Mouse (Mus musculus) CH12.LX (cell line): ENCODE data around the gene Slc28a3. TPM values are rescaled to one million over a fixed set of nuclear protein-coding genes. Genes with fewer than 3 reads are reported as not detected.

ENCODE experiments used
- DNase-seq: peaks from one replicate; pipeline ENCODE4 v3.0.0-alpha.2; 2013; ENCODE audit errors: extremely low read depth
- H3K27ac ChIP-seq: 2 replicates; pipeline ENCODE4 v1.5.1; 2012; ENCODE audit warnings: low read depth, mild to moderate bottlenecking, control low read depth, moderate library complexity; ENCODE audit not compliant: insufficient read depth
- H3K27me3 ChIP-seq: replicated peaks from 2 replicates; pipeline ENCODE3; 2012; ENCODE audit warnings: inconsistent platforms
- H3K36me3 ChIP-seq, 2 experiments: replicated peaks in 1 of 2; 2 replicates each; pipeline versions ENCODE3 to v1.6.1; 2012; ENCODE audit warnings: inconsistent platforms in 1 of 2, low read length in 1 of 2, mild to moderate bottlenecking in 1 of 2, mixed read lengths in 1 of 2, moderate library complexity in 1 of 2; ENCODE audit not compliant: control insufficient read depth in 1 of 2, insufficient read depth in 1 of 2
- H3K4me1 ChIP-seq, 2 experiments: 2 replicates each; pipeline ENCODE4 v1.6.1; 2012; ENCODE audit warnings: inconsistent platforms in 1 of 2, moderate library complexity in 1 of 2; ENCODE audit not compliant: insufficient read depth in 2 of 2, control insufficient read depth in 1 of 2
- H3K4me2 ChIP-seq: 2 replicates; pipeline ENCODE4 v1.6.1; 2012; ENCODE audit warnings: low read depth, mild to moderate bottlenecking, control low read depth; ENCODE audit not compliant: poor library complexity, insufficient read depth, severe bottlenecking
- H3K4me3 ChIP-seq, 3 experiments: fragments of 150-350 bp in 1 of 3; sonication (generic) in 1 of 3; replicated peaks in 1 of 3; 2 replicates each; pipeline versions ENCODE3 to v1.5.1; 2011 to 2012; ENCODE audit warnings: low read depth in 2 of 3, low read length in 2 of 3, mild to moderate bottlenecking in 2 of 3, moderate library complexity in 2 of 3, control low read depth in 1 of 3, improper control_type of control experiment in 1 of 3, inconsistent platforms in 1 of 3, mixed read lengths in 1 of 3; ENCODE audit not compliant: poor library complexity in 1 of 3
- H3K79me2 ChIP-seq: replicated peaks from 2 replicates; pipeline ENCODE4 v1.6.1; 2012; ENCODE audit warnings: mild to moderate bottlenecking, moderate library complexity; ENCODE audit not compliant: control insufficient read depth, poor library complexity, insufficient read depth, severe bottlenecking; ENCODE audit errors: extremely low read depth
- H3K9ac ChIP-seq: 2 replicates; pipeline ENCODE4 v1.6.1; 2012; ENCODE audit warnings: low read depth, mild to moderate bottlenecking, control low read depth, moderate library complexity; ENCODE audit not compliant: insufficient read depth
- H3K9me3 ChIP-seq: replicated peaks from 2 replicates; pipeline ENCODE3; 2012; ENCODE audit warnings: low read length, inconsistent platforms, mixed read lengths
- CHD1 ChIP-seq: IDR thresholded peaks from 2 replicates; pipeline ENCODE4 v1.6.1; 2012; ENCODE audit warnings: low read depth, low read length, improper control_type of control experiment, inconsistent platforms
- CHD2 ChIP-seq: IDR thresholded peaks from 2 replicates; pipeline ENCODE4 v1.6.1; 2011; ENCODE audit warnings: low read length, improper control_type of control experiment
- E2F4 ChIP-seq: IDR thresholded peaks from 2 replicates; pipeline ENCODE4 v1.6.1; 2011; ENCODE audit warnings: low read depth, low read length, improper control_type of control experiment; ENCODE audit not compliant: insufficient replicate concordance
- EP300 ChIP-seq: IDR thresholded peaks from 2 replicates; pipeline ENCODE4 v1.6.1; 2011; ENCODE audit warnings: low read length, improper control_type of control experiment
- IRF4 ChIP-seq: IDR thresholded peaks from 2 replicates; pipeline ENCODE4 v1.6.1; 2014; ENCODE audit warnings: low read depth, mild to moderate bottlenecking, inconsistent platforms, low read length, improper control_type of control experiment
- JUN ChIP-seq: IDR thresholded peaks from 2 replicates; pipeline ENCODE4 v1.6.1; 2011; ENCODE audit warnings: low read depth, mild to moderate bottlenecking, low read length, improper control_type of control experiment, moderate library complexity; ENCODE audit not compliant: insufficient read depth
- MAFK ChIP-seq: IDR thresholded peaks from 2 replicates; pipeline ENCODE4 v1.6.1; 2011; ENCODE audit warnings: low read length, improper control_type of control experiment; ENCODE audit not compliant: insufficient replicate concordance
- MAX ChIP-seq: IDR thresholded peaks from 2 replicates; pipeline ENCODE4 v1.6.1; 2011; ENCODE audit warnings: low read length, improper control_type of control experiment
- MAZ ChIP-seq: IDR thresholded peaks from 2 replicates; pipeline ENCODE4 v1.6.1; 2012; ENCODE audit warnings: low read depth, mild to moderate bottlenecking, inconsistent platforms, low read length, improper control_type of control experiment, moderate library complexity
- POLR2A ChIP-seq: IDR thresholded peaks from 2 replicates; pipeline ENCODE4 v1.6.1; 2011; ENCODE audit warnings: low read depth, mild to moderate bottlenecking, improper control_type of control experiment, low read length
- POLR2AphosphoS2 ChIP-seq: IDR thresholded peaks from 2 replicates; pipeline ENCODE4 v1.6.1; 2011; ENCODE audit warnings: low read depth, low read length, improper control_type of control experiment
- RAD21 ChIP-seq: IDR thresholded peaks from 2 replicates; pipeline ENCODE4 v1.6.1; 2011; ENCODE audit warnings: low read depth, mild to moderate bottlenecking, low read length, improper control_type of control experiment, moderate library complexity
- RCOR1 ChIP-seq: conservative IDR thresholded peaks from 2 replicates; pipeline ENCODE4 v1.6.1; 2012; ENCODE audit warnings: low read depth, mild to moderate bottlenecking, inconsistent platforms, low read length, improper control_type of control experiment
- TCF12 ChIP-seq: IDR thresholded peaks from 2 replicates; pipeline ENCODE4 v1.6.1; 2014; ENCODE audit warnings: low read depth, mild to moderate bottlenecking, inconsistent platforms, low read length, improper control_type of control experiment
- UBTF ChIP-seq: IDR thresholded peaks from 2 replicates; pipeline ENCODE4 v1.6.1; 2012; ENCODE audit warnings: low read depth, mild to moderate bottlenecking, inconsistent platforms, low read length, improper control_type of control experiment, moderate library complexity
- USF2 ChIP-seq: conservative IDR thresholded peaks from 2 replicates; pipeline ENCODE4 v1.6.1; 2011; ENCODE audit warnings: low read depth, low read length, improper control_type of control experiment
- ZC3H11A ChIP-seq: IDR thresholded peaks from 2 replicates; pipeline ENCODE4 v1.6.1; 2012; ENCODE audit warnings: low read depth, mild to moderate bottlenecking, inconsistent platforms, low read length, improper control_type of control experiment
- ZKSCAN1 ChIP-seq: IDR thresholded peaks from 2 replicates; pipeline ENCODE4 v1.6.1; 2012; ENCODE audit warnings: low read depth, inconsistent platforms, low read length, improper control_type of control experiment, borderline replicate concordance
- ZMIZ1 ChIP-seq: IDR thresholded peaks from 2 replicates; pipeline ENCODE4 v1.6.1; 2012; ENCODE audit warnings: low read depth, mild to moderate bottlenecking, inconsistent platforms, low read length, improper control_type of control experiment
- ZNF384 ChIP-seq: IDR thresholded peaks from 2 replicates; pipeline ENCODE4 v1.6.1; 2012; ENCODE audit warnings: low read depth, low read length, improper control_type of control experiment, inconsistent platforms
- dilution Hi-C: fragments of 300-500 bp; cut with MboI; formaldehyde crosslinking; loops from 2 replicates; pipeline ENCODE4 v1.14.3; 2020; ENCODE audit warnings: low sequenced_read_pairs; ENCODE audit not compliant: extremely low pct_unique_long_range_greater_than_20kb, extremely low pct_ligation_motif_present
- in situ Hi-C: fragments of 300-500 bp; cut with MboI; formaldehyde crosslinking; loops from 3 replicates; pipeline ENCODE4 v1.14.3; 2019; ENCODE audit warnings: low sequenced_read_pairs, low pct_ligation_motif_present, low pct_unique_long_range_greater_than_20kb, mixed read lengths
- polyA plus RNA-seq: library from polyadenylated mRNA; unstranded; fragments of >175 nt; gene quantifications from 2 replicates; pipeline ENCODE4 v1.2.1, GENCODE M21; 2012; ENCODE audit warnings: low read depth; ENCODE audit not compliant: insufficient read length
- total RNA-seq, 2 experiments: library from RNA; depleted of rRNA; stranded (reverse); fragments of 300-350 nt in 1 of 2; fragments of >200 nt in 1 of 2; gene quantifications; 2 replicates each; pipeline ENCODE4 v1.2.3; 2012 to 2014

Slc28a3 gene
- total and polyA plus RNA-seq, 3 experiments = not detected

DNA sequence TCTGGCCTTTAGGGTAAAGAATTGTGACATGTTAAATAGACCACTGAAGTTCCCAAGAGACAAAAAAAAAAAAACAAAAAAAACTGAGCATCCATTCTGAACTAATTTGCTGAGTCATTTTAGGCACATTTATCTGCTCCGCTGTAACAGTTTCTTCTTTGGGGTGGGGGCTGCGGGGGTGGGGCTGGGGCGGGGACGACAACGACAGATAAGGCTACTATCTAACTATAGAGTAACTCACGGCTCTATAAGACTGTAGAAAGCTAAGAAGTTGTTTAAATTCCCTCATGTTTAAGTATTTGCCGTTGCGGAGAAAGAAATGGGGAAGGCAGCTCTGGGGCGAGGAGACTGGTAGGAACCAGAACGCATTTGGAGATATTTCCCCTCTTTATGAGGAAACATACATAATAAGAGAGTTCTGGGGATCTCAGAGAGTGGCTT is 68.1 kb downstream of the Slc28a3 start:
- Histone ChIP-seq H3K9me3 (no peaks in the 10 kb centered on the region), H3K27ac (no peak overlapping the region), H3K4me3 (no peak overlapping the region), H3K4me1 (peaks cover 0 to 17% of the 10 kb centered on the region in 2 experiments; a peak in 2 of 4 replicates), H3K79me2 (no peaks in the 10 kb centered on the region), H3K9ac (no peak overlapping the region), H3K36me3 (no peaks in the 10 kb centered on the region), H3K4me2 (no peak overlapping the region), H3K27me3 (no peaks in the 10 kb centered on the region)
- DNase-seq = no peak
- dilution Hi-C loops (no loop called here), in situ Hi-C loops (loop anchor here (10.0 kb wide), 3 partner anchors 158 to 388 kb away; partner anchors contain the start of genes 2210016F16Rik, Gkap1 and Idnk)
- TF ChIP-seq TCF12 (no peak), ZC3H11A (no peak), ZNF384 (peak; percentile 60), E2F4 (no peak)

DNA sequence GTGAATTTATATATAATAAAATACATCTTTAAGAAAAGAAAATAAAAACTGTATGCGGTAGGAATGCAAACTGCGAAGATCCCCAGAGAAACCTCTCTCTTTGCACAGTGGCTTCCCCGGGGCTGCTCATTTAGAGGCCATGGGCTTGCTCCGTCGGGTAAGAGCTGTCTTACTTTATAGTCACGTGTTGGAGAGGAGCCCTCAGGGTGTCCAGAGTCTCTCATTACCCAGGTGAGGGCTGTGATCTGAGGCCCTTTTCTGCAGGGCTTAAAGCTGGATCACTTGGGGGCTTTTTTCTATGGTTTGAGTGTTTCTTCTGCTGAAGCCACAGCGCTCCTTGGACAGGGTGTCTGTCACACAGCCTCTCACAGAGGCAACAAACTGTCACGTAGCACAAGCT is 68.5 kb downstream of the Slc28a3 start:
- H3K9me3 ChIP-seq = no peaks in the 10 kb centered on the region
- DNase-seq = no peak
- H3K4me2 ChIP-seq = no peak overlapping the region
- H3K4me3 ChIP-seq = no peak overlapping the region
- H3K27ac ChIP-seq = no peak overlapping the region
- no peak for TF ChIP-seq JUN
- TF ChIP-seq IRF4 = no peak
- no peak for TF ChIP-seq POLR2AphosphoS2
- TF ChIP-seq TCF12 = no peak
- no peak for TF ChIP-seq RAD21
- no peak for TF ChIP-seq CHD1
- no peak for TF ChIP-seq UBTF
- no peak for TF ChIP-seq MAX
- no peak for TF ChIP-seq POLR2A
- no peak for TF ChIP-seq USF2
- TF ChIP-seq ZKSCAN1 = no peak
- TF ChIP-seq ZMIZ1 = no peak
- TF ChIP-seq EP300 = no peak
- TF ChIP-seq RCOR1 = no peak
- no peak for TF ChIP-seq MAFK
- no peak for TF ChIP-seq ZNF384
- no peak for TF ChIP-seq CHD2
- TF ChIP-seq MAZ = no peak
- TF ChIP-seq ZC3H11A = no peak
- H3K79me2 ChIP-seq = no peaks in the 10 kb centered on the region
- no peaks in the 10 kb centered on the region for H3K27me3 ChIP-seq
- H3K4me1 ChIP-seq = peaks cover 0 to 17% of the 10 kb centered on the region in 2 experiments; a peak in 2 of 4 replicates
- in situ Hi-C loops (loop anchor here (10.0 kb wide), 3 partner anchors 157 to 387 kb away; partner anchors contain the start of genes 2210016F16Rik, Gkap1 and Idnk), dilution Hi-C loops (no loop called here)
- H3K9ac ChIP-seq = no peak overlapping the region
- no peaks in the 10 kb centered on the region for H3K36me3 ChIP-seq
